Mouse (Mus musculus): ENCODE measurements at regions not wholly inside any gene's neighbourhood (a gene's known extent, or its start where the extent isn't known, plus 50 kb on each side); places are given as distances from the start of the nearest gene placed in this dataset.

- TF ChIP-seq CTCF (IDR thresholded peaks at IDR 0.05): no peak
- no peak for TF ChIP-seq EP300 (IDR thresholded peaks at IDR 0.05)
- H3K27ac ChIP-seq (ENCODE audit: low read length): no peak overlapping the region
- 66% methylated on average over 1 of the region's 1 CpGs for WGBS
- no peak overlapping the region for H3K4me2 ChIP-seq (replicated peaks; ENCODE audit: low read depth, low read length)
- ATAC-seq (no peak), DNase-seq (ENCODE audit: low spot score) (no peak)
- no peaks in the 10 kb centered on the region for H3K27me3 ChIP-seq (replicated peaks; ENCODE audit: insufficient read depth, low read length)
- H3K4me1 ChIP-seq (ENCODE audit: insufficient read depth, low read depth, low read length): no peaks in the 10 kb centered on the region
- H3K36me3 ChIP-seq (ENCODE audit: insufficient read depth, low read length): no peaks in the 10 kb centered on the region
- H3K4me3 ChIP-seq (ENCODE audit: low read depth, low read length): no peak overlapping the region
- no peaks in the 10 kb centered on the region for H3K9me3 ChIP-seq (ENCODE audit: low read length)
- no peak overlapping the region for H3K9ac ChIP-seq (replicated peaks; ENCODE audit: low read depth)
These were observed 331.2 kb upstream of the Celf2 start for GRCm38 (mm10) chr2:7840612-7841011.

GRCm38 (mm10) chr2:7837877-7838276, 328.5 kb upstream of the Celf2 start:
- no peak for TF ChIP-seq EP300 (IDR thresholded peaks at IDR 0.05)
- TF ChIP-seq CTCF (IDR thresholded peaks at IDR 0.05): no peak
- no peaks in the 10 kb centered on the region for H3K4me1 ChIP-seq (ENCODE audit: insufficient read depth, low read depth, low read length)
- H3K4me3 ChIP-seq (ENCODE audit: low read depth, low read length): no peak overlapping the region
- no peak overlapping the region for H3K27ac ChIP-seq (ENCODE audit: low read length)
- H3K9ac ChIP-seq (replicated peaks; ENCODE audit: low read depth): no peak overlapping the region
- 61% methylated on average over 3 of the region's 3 CpGs for WGBS
- no peak overlapping the region for H3K4me2 ChIP-seq (replicated peaks; ENCODE audit: low read depth, low read length)
- H3K36me3 ChIP-seq (ENCODE audit: insufficient read depth, low read length): no peaks in the 10 kb centered on the region
- ATAC-seq: no peak
- DNase-seq (ENCODE audit: low spot score): no peak
- no peaks in the 10 kb centered on the region for H3K27me3 ChIP-seq (replicated peaks; ENCODE audit: insufficient read depth, low read length)
- no peaks in the 10 kb centered on the region for H3K9me3 ChIP-seq (ENCODE audit: low read length)

- Histone ChIP-seq H3K4me2 (replicated peaks; ENCODE audit: low read depth, low read length) (no peak overlapping the region), H3K9me3 (ENCODE audit: low read length) (no peaks in the 10 kb centered on the region), H3K9ac (replicated peaks; ENCODE audit: low read depth) (no peak overlapping the region), H3K27me3 (replicated peaks; ENCODE audit: insufficient read depth, low read length) (no peaks in the 10 kb centered on the region), H3K4me1 (ENCODE audit: insufficient read depth, low read depth, low read length) (no peaks in the 10 kb centered on the region; the same call in 1 of the 2 replicates), H3K27ac (ENCODE audit: low read length) (no peak overlapping the region), H3K4me3 (ENCODE audit: low read depth, low read length) (no peak overlapping the region), H3K36me3 (ENCODE audit: insufficient read depth, low read length) (no peaks in the 10 kb centered on the region)
- 78% methylated on average over 4 of the region's 4 CpGs for WGBS
- no peak for DNase-seq (ENCODE audit: low spot score)
- TF ChIP-seq CTCF (IDR thresholded peaks at IDR 0.05) (no peak), EP300 (IDR thresholded peaks at IDR 0.05) (no peak)
- ATAC-seq: no peak
These were observed 321.9 kb upstream of the Celf2 start for GRCm38 (mm10) chr2:7831239-7831638.

GRCm38 (mm10) chr2:7826272-7826671, 316.9 kb upstream of the Celf2 start:
- DNase-seq (ENCODE audit: low spot score) (no peak), ATAC-seq (no peak)
- WGBS: 67% methylated on average over 7 of the region's 7 CpGs
- no peak overlapping the region for H3K9ac ChIP-seq (replicated peaks; ENCODE audit: low read depth)
- no peak overlapping the region for H3K4me2 ChIP-seq (replicated peaks; ENCODE audit: low read depth, low read length)
- TF ChIP-seq CTCF (IDR thresholded peaks at IDR 0.05) (no peak), EP300 (IDR thresholded peaks at IDR 0.05) (no peak)
- no peaks in the 10 kb centered on the region for H3K36me3 ChIP-seq (ENCODE audit: insufficient read depth, low read length)
- H3K4me1 ChIP-seq (ENCODE audit: insufficient read depth, low read depth, low read length): no peaks in the 10 kb centered on the region; the same call in 1 of the 2 replicates
- no peak overlapping the region for H3K27ac ChIP-seq (ENCODE audit: low read length)
- no peaks in the 10 kb centered on the region for H3K27me3 ChIP-seq (replicated peaks; ENCODE audit: insufficient read depth, low read length)
- no peak overlapping the region for H3K4me3 ChIP-seq (ENCODE audit: low read depth, low read length)
- no peaks in the 10 kb centered on the region for H3K9me3 ChIP-seq (ENCODE audit: low read length)

GRCm38 (mm10) chr2:7796415-7796814, 287.1 kb upstream of the Celf2 start:
- ATAC-seq (no peak), DNase-seq (ENCODE audit: low spot score) (no peak)
- 58% methylated on average over 2 of the region's 2 CpGs for WGBS
- Histone ChIP-seq H3K36me3 (ENCODE audit: insufficient read depth, low read length) (no peaks in the 10 kb centered on the region), H3K9me3 (ENCODE audit: low read length) (no peaks in the 10 kb centered on the region), H3K9ac (replicated peaks; ENCODE audit: low read depth) (no peak overlapping the region), H3K27ac (ENCODE audit: low read length) (no peak overlapping the region), H3K4me3 (ENCODE audit: low read depth, low read length) (no peak overlapping the region), H3K27me3 (replicated peaks; ENCODE audit: insufficient read depth, low read length) (no peaks in the 10 kb centered on the region), H3K4me2 (replicated peaks; ENCODE audit: low read depth, low read length) (no peak overlapping the region), H3K4me1 (ENCODE audit: insufficient read depth, low read depth, low read length) (no peaks in the 10 kb centered on the region)
- TF ChIP-seq CTCF (IDR thresholded peaks at IDR 0.05) (no peak), EP300 (IDR thresholded peaks at IDR 0.05) (no peak)

GRCm38 (mm10) chr2:7792456-7793145, 283.2 kb upstream of the Celf2 start:
- H3K9me3 ChIP-seq (ENCODE audit: low read length): no peaks in the 10 kb centered on the region
- no peaks in the 10 kb centered on the region for H3K27me3 ChIP-seq (replicated peaks; ENCODE audit: insufficient read depth, low read length)
- ATAC-seq (peak; percentile 46), DNase-seq (ENCODE audit: low spot score) (peak; percentile 33)
- H3K27ac ChIP-seq (ENCODE audit: low read length): no peak overlapping the region
- H3K36me3 ChIP-seq (ENCODE audit: insufficient read depth, low read length): no peaks in the 10 kb centered on the region
- H3K4me1 ChIP-seq (ENCODE audit: insufficient read depth, low read depth, low read length): no peaks in the 10 kb centered on the region
- WGBS: 73% methylated on average over 2 of the region's 2 CpGs
- no peak overlapping the region for H3K9ac ChIP-seq (replicated peaks; ENCODE audit: low read depth)
- TF ChIP-seq CTCF (IDR thresholded peaks at IDR 0.05): no peak
- TF ChIP-seq EP300 (IDR thresholded peaks at IDR 0.05): no peak
- H3K4me3 ChIP-seq (ENCODE audit: low read depth, low read length): no peak overlapping the region
- H3K4me2 ChIP-seq (replicated peaks; ENCODE audit: low read depth, low read length): no peak overlapping the region

Data from lung, postnatal 0 days (tissue).